Mouse (Mus musculus): ENCODE results near the gene Tsg101. TPM values are rescaled to one million over a fixed set of nuclear protein-coding genes. Genes with fewer than 3 reads are reported as not detected.

The Tsg101 gene
- polyA plus RNA-seq (2015; fragmentation: Nextera tagmentation; extraction: Ambion mirVana): 242 and 250 TPM in 2 replicates

GRCm38 (mm10) chr7:46919551-46920176 lies at the start of gene Tsg101:
Gene Tsg101 (minus strand): TSS chr7:46919969.

GRCm38 (mm10) chr7:46957831-46958691 lies 38.3 kb upstream of the Tsg101 start, which contains the start of gene Uevld:
Gene Uevld (minus strand): TSS chr7:46958527.

DNA sequence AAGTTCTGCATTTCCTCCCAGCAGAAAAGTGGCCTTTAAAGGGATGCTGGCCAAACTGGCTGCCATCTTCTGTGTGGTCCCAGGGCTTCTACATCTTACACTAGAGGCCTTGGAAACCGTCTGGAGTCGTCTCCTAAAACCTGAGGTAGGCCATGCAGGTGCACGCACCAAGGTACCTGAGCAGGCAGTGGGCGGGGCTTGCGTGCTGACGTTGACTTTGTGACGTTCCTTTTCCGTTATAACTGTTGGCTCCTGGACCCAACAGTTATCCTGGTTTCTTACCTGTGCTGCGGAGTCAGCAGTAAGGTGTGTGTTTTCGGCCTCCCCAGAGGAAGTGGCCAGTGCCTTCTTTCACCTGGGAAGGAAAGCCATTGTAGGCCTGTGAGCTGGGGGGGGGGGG lies 58.8 kb downstream of the Tsg101 start, which contains the start of gene Ldhc:
TSS of gene Ldhc (plus strand) at position 208 of the 400 bp plus-strand sequence.

DNA sequence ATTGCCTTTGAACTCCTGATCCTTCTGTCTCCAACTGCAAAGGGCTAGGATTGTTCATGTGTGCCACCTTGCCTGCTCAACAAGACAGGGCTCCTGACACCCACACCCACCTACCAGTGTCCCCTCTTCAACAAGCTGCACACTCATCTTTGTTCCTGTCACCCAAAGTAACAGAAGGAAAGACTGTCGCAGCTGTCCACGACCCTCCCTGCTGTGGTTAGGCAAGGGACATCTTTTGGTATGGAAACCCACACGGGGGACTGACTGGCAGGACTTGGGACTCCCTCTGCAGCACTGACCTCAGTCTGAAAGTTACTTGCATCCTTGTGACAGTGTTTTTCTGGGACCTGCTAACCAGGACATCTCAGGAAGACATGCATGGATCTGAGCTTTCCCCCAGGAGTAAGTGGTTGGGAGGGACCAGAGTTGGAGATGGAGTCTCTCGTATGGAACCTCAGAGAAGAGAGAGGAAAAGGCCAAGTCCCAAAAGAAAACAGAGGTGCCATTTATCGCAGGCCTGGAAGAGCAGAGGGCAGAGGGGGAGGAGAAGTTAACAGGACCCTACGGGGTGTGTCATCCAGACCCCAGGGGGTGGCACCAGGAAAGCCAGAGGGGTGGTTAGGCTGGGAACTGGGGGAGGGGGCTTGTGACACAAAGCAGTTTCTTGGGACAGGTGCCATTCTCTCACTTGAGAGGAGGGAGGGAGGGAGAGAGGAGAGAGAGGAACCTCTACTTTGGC lies 78.8 kb downstream of the Tsg101 start, which contains the start of gene Ldha:
TSS of gene Ldha (plus strand) at position 689 of the 739 bp plus-strand sequence.

Other genes starting within 250 kb of the Tsg101 start
- gene Tph1, start 247.4 kb downstream of the Tsg101 start, polyA plus RNA-seq (2015; fragmentation: Nextera tagmentation; extraction: Ambion mirVana): 0.08 and 0.15 TPM in 2 replicates
- 10.5 and 10.6 TPM in 2 replicates for gene Saal1, start 209.3 kb downstream of the Tsg101 start, polyA plus RNA-seq (2015; fragmentation: Nextera tagmentation; extraction: Ambion mirVana)
- 2.9 and 3.4 TPM in 2 replicates for gene Saa3, start 204.3 kb downstream of the Tsg101 start, polyA plus RNA-seq (2015; fragmentation: Nextera tagmentation; extraction: Ambion mirVana)
- not detected in 2 replicates for gene Saa4, start 187.4 kb downstream of the Tsg101 start, polyA plus RNA-seq (2015; fragmentation: Nextera tagmentation; extraction: Ambion mirVana)
- 0.28 TPM in 1 of 2 replicates, not detected in the other for gene Saa1, start 177.0 kb downstream of the Tsg101 start, polyA plus RNA-seq (2015; fragmentation: Nextera tagmentation; extraction: Ambion mirVana)
- gene Saa2, start 168.2 kb downstream of the Tsg101 start, polyA plus RNA-seq (2015; fragmentation: Nextera tagmentation; extraction: Ambion mirVana): not detected in 2 replicates
- 8.0 and 10.0 TPM in 2 replicates for gene Hps5, start 123.9 kb downstream of the Tsg101 start, polyA plus RNA-seq (2015; fragmentation: Nextera tagmentation; extraction: Ambion mirVana)
- 32.9 and 34.2 TPM in 2 replicates for gene Gtf2h1, start 123.9 kb downstream of the Tsg101 start, polyA plus RNA-seq (2015; fragmentation: Nextera tagmentation; extraction: Ambion mirVana)
- 656 and 673 TPM in 2 replicates for gene Ldha, start 78.5 kb downstream of the Tsg101 start, polyA plus RNA-seq (2015; fragmentation: Nextera tagmentation; extraction: Ambion mirVana)
- not detected in 2 replicates for gene Ldhc, start 58.8 kb downstream of the Tsg101 start, polyA plus RNA-seq (2015; fragmentation: Nextera tagmentation; extraction: Ambion mirVana)
- gene Uevld, start 38.6 kb upstream of the Tsg101 start, polyA plus RNA-seq (2015; fragmentation: Nextera tagmentation; extraction: Ambion mirVana): 3.9 and 4.4 TPM in 2 replicates
- not detected in 2 replicates for gene Gm9999, start 63.6 kb upstream of the Tsg101 start, polyA plus RNA-seq (2015; fragmentation: Nextera tagmentation; extraction: Ambion mirVana)
- gene Spty2d1, start 88.4 kb upstream of the Tsg101 start, polyA plus RNA-seq (2015; fragmentation: Nextera tagmentation; extraction: Ambion mirVana): 5.4 and 6.3 TPM in 2 replicates
- 28.1 and 29.1 TPM in 2 replicates for gene Tmem86a, start 130.6 kb upstream of the Tsg101 start, polyA plus RNA-seq (2015; fragmentation: Nextera tagmentation; extraction: Ambion mirVana)
- 142 and 180 TPM in 2 replicates for gene Ptpn5, start 213.7 kb upstream of the Tsg101 start, polyA plus RNA-seq (2015; fragmentation: Nextera tagmentation; extraction: Ambion mirVana)

All from neural tube, postnatal 0 days (tissue).